Mouse (Mus musculus) adrenal gland, adult (tissue): ENCODE results near the gene Dnajb11.

ENCODE experiments used
- DNase-seq, 2 experiments: peaks; one replicate each; pipeline ENCODE4 v3.0.0; 2022 to 2023; ENCODE audit warnings: low spot score in 1 of 2; ENCODE audit not compliant: inconsistent age in 2 of 2

The Dnajb11 gene

DNA sequence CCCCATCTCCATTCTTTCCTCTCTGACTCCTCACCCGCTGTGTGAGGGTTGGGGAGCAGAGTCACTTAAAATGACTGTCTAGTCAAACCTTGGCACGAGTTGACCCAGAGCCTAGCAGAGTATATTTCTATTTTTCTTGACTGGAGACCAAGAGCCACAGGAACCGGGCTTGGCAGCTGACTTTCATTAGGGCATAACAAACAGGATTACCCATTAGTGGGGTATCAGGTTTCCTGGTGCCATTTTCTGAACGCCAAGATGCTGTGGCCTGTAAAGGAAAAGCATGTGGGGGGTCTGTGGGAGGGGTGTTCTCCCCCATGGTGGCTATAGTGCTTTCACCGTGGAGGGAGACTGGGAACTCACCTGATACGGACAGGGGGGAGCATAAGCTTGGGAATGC is 23.3 kb downstream of the Dnajb11 start:
- peak in 1 of 2 experiments; percentile 58 for DNase-seq

DNA sequence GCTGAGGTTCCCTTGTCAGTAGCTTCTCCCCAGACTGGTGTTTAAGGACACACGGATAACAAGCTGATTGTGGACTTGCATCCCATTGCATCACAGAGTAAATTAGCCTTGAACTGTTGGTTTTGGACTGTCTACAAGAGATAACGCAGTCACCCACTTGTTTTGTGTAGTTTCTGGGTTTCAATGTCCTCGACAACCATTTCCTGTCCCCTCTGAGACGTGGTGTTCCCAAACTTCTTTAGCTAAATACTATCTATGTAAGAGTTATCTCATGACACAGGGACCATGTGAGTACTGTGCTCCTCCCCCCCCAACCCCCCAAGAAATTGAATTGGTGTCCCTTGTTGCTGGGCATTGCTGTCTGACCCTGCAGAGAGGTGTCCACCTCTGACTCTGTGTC is 23.8 kb downstream of the Dnajb11 start:
- DNase-seq = peak; percentile 58 to 90

DNA sequence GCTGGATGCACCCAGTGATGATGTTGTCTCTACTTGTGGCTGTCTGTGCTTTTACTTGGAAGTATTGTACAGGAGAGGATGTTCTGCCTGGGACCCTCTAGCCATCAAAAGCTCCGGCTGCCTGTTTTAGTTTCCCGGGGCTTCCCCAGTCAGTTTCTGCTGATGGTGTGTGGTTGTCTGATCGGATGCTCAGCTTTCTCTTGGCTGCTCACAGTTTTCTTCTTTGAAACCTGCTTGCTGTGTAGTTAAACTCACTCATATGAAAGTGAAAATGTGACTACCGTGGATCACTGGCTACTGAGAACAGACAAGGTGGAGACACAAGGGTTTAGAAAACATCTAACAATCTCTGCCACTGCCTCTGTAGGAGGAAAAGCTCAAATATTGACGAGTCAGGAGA is 25.8 kb downstream of the Dnajb11 start:
- no peak for DNase-seq

DNA sequence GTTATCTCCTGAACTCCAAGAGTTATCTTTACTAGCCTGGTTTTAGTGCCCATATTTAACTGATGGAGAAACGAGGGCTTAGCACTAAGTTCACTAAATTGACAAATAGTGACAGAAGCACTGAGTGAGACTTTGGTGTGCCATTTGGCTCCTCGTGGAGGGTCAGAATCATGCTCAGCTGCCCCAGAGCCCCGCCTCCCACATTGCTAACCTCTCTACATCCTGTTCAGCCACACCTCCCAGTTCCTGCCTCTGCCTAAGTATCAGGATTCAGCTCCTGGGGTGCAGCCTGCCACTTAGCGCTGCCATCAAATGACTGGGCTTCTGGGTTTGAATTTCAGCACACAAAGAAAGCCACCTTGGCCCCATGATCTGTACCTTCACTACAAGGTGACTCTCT is 27.7 kb downstream of the Dnajb11 start:
- no peak for DNase-seq

DNA sequence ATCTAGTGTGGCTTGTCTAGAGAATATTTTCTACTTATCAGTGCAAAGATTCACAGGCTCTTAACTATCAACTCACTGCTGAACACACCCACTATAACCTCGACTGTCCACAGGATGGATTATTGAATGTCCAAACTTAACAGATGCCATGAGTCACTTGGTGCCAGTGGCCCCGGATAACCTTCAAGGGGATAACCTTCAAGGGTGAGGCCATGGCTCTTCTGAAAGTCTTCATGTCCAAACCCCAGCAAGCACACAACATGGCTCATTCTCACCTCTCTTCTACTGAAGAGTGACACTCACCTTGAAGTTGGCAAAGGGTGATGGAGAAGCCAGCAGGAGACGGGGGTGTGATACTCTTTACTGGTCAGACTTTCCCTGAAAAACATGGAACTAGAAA is 29.1 kb downstream of the Dnajb11 start:
- peak; percentile 52 to 87 for DNase-seq

DNA sequence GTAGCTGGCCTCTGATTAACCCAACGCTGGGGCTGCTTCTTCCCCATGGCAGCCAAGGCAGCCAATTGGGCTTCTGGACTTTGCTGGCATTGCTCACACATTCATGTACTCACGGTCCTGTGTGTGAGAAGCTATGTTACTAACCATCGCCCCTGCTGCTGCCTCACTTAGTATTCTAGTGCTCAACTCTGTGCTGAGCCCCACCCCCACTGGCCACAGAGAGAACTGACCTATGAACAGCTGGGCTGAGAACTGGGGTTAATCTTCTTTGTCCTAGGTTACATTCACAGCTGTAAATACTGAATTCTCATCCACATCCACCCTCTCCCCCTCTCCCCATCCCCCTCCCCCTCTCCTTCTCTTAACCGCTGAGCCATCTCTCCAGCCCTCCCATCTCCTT is 31.2 kb downstream of the Dnajb11 start:
- DNase-seq = no peak

DNA sequence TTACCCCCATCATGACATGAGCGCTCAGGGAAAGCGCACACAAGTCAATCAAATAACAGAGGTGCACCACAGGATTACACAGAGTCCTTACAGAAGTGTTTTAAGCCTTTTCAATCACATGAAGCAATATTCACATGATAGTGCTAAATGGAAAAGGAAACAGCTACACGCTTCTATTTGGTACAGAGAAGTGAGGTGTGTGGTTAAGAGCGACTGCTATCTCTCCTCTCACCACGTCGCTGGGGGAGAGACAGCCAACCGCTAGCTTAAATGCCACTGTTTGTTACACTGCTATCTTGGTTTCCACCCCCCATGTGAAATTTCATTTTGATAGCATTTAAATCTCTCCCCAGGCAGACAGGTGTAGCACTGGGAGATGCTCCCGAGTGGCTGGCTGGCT is 32.1 kb downstream of the Dnajb11 start:
- DNase-seq = no peak

DNA sequence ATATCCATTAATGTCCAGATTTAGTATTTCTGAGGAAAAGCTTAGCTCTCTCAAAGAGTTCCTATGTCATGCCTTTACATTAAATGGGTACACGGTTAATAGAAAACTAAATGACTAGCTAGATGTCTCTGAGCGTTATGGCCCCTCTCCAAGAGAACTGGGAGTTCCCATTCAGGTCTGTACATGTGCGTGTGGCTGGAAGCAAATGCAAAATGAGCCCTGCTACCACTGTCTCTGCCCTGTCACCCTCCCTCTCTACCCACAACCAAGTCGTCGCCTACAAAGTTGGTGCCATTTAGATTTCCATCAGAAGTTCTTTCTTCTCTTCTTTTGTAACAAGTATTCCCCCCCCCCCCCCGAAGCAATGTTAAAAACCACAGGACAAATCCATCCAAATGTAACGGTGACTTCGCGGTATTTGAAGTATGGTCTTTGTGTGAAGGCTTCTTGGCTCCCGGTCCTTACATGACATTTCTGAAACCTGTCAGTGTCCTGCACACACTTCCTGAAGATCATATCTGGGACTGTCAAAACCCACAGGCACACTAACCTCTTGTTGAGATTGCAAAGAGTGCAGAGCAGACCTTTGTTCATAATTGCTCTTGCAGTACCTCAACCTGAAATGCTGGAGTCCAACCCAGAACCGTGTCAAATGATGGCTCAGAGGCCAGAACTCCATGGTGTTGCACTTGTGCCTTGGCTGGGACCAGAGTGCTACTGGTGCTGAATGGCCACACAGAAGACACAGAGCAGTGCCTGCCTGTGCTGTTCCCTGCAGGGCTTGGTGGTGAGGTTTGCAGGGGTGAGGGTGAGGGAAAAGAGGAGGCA is 33.3 kb downstream of the Dnajb11 start, which contains the start of gene Ahsg:
Gene Ahsg (plus strand): TSS at position 595 of the 828 bp plus-strand sequence.
- DNase-seq = no peak

DNA sequence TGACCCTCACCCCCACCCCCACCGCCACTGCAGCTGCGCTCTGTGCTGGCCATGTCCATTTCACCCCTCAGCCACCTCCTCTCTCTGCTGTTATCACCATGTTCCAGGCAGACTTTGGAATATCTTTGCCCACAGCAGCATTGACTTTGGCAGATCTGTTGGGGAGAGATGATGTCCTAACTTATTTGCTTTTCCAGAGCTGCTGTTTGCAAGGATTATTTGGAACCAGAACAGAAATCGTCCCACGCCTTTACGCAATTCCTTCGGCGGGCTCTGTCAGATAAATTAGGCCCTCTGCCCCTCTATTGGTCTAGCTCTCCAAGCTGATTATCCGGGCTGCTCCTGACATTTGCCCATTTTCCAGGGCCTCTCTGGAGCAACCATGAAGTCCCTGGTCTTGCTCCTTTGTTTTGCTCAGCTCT is 34.1 kb downstream of the Dnajb11 start:
- DNase-seq = no peak

DNA sequence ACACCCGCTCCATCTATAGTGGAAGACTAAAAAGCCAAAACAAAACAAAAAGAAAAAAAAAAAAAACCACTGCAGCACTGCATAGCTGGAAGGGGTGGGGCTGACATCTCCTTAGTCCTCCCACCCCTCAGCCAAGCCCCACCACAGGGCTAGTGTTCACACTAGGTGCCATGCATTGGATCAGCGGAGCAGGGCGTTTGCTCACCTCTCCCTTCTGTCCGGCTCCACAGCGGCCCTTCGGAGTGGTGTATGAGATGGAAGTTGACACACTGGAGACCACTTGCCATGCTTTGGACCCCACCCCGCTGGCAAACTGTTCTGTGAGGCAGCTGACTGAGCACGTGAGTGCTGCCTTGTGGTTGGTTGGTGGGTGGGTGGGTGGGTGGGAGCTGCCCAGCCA is 36.5 kb downstream of the Dnajb11 start:
- DNase-seq = no peak

DNA sequence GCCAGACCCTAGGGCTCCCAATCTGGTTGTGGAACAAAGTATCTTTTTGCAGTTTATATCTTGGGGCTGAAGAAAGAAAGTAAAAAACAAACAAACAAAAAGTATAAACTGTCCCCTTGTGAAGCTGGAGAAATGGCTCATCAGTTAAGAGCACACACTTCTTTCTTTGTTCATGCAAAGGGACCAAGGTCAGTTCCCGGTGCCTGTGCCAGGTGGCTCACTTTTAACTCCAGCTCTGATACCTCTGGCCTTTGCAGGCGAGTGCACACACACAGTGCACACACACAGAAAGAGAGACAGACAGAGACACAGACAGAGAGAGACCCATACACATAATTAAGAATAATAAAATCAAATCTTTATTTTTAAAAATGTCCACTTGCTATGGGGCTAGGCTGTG is 39.0 kb downstream of the Dnajb11 start:
- DNase-seq = peak; percentile 64 to 86

DNA sequence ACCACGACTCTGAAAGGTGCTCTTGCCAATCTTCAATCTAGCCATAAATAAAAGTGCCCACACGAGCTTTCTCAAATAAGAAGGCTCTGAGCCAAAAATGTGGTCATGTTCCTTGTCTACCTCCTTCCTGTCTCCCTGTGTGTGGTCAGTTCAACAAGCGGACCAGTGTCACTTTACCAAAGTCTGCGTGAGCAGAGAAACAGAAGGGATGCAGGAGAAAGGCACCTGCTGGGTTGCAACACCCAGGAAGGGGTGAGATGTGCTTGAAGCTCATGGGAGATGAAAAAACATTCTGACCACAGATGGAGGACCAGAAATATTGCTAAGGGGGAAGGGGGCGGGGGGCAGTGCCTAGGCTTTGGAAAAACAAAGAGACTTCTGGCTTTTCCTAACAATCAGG is 41.7 kb downstream of the Dnajb11 start:
- DNase-seq = no peak

DNA sequence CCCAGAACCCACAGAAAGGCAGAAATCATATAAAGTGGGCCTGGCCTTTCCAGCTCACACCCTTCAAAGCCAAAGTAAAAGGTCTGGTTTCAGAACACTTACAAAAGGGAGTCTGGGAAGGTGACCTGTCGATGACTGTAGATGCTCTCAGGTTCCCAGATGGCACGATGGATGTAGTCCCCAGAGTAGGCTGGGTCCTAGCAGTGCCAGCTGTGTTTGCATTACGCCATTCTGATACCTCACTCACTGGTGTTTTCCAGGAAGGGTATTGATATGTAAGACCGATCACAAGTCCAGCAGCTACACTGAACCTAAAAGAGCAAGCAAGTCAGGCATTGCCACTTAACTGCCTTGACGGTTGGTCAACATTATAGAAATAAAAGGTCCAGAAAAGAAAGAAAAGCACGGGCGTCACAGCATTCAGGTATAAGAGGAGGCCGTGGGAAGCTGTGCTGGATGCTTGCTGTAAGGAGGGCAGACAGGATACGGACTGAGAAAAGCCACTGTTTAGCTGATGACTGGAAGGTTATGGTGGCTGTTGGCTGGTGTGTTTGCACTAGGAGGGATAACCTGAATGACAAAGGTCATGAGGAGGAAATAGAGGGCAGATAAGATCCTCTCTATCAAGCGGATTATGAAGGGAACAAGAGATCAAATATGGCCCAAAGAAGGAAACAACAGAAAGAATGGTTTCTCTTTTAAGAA is 42.4 kb downstream of the Dnajb11 start:
- DNase-seq = no peak

DNA sequence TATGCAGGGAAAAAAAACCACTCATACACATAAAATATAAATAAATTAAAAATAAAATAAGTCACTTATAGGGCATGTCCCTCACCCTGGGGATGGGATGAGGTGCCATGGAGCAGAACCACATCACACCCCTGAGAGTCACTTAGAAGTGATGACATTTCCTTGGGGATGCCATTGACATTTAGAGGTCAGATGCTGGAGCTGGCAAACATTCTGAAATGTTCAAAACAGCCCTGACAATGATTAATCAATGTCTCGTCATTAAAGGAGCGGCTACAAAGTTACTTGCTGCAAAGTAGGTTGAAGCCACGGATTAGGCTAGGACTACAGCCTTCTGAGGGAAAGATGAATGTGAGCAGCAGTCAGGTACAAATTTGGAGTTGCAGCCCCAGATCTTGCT is 43.7 kb downstream of the Dnajb11 start:
- DNase-seq = peak in 1 of 2 experiments; percentile 79

DNA sequence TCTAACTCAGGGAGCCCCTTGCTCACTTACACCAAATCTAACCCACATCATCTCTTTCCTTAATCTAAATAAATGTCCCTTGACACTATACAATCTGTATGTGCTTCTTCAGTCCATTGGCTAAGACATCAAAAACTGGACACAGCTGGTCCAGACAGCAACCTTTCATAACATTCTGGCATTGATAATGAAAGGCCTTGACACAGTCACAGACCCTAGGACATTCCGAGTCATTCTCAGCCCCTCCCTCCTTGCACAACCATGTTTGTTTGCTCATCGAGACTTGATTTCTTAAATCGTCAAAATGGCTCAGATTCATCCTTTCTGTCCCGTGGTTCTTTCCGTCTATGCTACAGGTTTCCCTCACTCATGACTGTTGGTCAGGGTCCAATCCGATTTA is 51.6 kb downstream of the Dnajb11 start:
- peak in 1 of 2 experiments; percentile 61 for DNase-seq

DNA sequence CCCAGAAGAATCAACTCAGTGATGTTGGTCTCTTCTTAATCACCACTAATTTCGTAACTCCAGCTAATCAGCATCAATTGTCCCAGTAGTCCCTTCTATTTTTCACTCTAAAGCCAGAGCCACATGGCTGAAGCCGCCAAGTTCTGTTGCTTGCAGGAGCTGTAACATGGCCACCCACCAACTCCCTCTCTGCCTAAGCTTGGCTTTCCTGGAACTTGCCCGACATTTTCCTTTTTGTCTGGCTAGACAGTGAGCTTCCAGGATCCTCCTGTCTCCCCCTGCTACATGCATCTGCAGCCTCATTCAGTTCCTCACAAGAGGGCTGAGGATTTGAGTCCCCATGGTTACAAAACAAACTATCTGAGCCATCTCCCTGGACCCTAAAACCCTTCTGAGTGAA is 54.3 kb downstream of the Dnajb11 start:
- DNase-seq = no peak

DNA sequence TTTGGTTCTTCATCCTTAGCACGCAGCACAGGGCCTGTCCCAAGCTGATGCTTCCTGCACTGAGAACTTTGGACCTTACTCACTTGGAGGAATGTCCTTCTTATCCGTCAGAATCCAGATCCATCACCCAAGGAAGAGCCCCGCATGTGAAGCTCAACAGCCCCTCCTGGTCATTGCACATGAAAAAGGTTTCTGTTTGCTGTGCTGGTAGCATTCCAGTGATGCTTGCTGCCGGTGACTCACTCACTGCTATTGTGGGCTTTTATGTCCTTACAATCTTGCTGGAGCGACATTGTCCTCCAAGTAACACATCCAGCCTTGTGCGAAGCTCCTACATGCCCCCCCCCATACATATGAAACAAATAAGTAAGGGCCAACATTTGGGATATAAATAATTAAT is 55.2 kb downstream of the Dnajb11 start:
- DNase-seq = no peak

DNA sequence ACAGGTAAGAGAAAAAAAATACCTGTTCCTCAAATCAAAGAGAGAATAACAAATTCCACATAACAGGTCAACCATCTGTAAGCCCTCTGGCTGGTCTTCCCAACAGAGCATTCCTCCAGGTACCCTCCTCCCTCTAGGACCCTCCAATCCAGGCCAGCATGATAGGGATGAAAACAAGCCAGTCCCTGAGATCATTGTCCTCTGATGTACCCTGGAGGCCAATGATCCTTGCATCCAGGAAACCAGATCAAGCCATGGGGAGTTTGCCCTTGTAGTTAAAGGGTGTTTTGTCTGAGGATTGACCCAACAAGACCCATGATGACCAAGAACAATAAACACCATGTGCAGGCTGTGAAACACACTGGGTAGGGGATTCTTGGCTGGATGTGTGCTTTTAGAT is 56.6 kb downstream of the Dnajb11 start:
- no peak for DNase-seq

DNA sequence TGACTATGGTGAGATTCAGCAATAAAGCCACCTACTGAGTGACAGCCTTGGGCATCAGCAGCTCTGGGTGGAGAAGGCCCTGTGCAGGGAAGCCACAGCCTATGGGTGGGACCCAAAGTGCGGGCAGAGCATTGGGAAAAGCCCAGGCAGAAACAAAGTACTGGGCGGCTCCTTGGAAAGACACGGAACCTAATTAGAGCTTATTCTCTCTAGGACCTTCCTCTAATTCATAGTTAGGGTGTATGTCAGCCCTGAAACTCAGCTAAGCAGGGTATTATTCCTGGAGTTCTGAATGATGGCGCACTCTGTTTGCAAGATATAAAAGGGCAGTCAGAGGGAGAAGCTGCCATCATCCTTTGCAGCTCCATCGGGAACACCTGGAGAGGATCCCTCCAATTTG is 60.4 kb downstream of the Dnajb11 start, which contains the start of gene Fetub:
Gene Fetub (plus strand): TSS at position 301 of the 400 bp plus-strand sequence.
- DNase-seq = no peak

DNA sequence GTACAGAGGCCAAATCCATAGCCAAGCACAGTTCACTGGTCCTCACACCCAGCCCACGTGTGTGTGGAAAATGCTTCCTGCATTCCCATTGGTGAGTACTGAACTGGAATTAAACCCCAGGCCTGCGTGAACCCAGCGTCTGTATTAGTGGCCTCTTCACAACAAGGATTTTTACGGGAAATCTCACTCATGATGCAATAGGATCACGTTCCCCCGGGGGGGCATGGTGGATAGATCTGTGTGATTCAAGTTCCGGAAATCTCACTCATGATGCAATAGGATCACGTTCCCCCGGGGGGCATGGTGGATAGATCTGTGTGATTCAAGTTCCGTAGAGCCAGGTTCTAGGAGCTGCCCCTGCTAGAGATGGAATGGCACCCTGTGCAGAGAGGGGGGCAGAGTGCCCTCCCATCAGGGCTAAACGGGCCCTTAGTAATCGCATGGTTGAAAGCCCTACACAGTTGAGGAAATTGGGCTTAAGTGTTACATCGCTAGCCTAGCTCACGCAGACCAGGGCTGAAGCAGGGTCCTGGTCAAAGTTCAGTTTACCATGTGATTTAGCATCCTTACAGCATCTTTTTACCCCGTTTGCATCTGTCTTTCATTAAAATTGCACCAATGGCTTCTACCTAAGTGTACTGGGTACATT is 61.1 kb downstream of the Dnajb11 start:
- DNase-seq = no peak

DNA sequence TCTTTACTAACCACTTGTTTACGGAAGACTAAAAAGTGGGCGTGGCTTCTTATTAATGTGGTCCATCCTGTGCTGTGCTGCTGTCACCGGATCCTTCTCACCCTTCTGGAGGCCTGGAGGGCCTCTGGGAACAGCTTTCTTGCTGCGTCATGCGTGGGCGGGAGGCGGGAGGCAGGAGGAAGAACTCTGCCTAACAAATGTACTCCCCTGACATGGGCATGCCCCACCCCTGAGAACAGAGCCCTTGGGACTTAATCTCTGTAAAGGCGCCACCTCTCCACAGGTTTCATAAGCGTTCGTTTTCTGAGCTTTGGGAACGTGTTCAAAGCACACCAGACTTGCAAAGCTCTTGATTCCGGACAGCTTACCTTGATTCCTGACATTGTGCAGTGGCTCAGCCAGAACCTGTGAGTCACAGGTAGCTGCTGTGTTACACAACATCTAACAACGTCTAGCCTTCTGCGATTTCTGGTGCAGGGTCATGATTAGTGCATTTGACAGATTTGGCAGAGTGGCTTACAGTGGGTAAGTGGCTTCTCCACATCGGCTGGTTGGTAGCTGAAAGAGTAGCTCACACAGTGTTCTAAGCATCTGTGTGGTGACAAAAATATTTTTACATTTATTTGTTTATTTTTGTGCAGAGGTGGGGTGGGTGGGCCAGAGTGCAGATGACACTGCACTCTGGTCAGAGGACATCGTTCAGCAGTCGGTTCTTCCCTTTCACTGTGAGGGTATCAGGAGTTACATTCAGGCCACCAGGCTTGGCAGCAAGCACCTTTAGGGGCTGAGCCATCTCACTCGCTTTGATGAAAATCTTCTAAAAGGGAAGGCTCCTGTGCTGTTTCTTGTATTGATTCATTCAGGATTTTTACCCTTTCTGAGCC is 62.6 kb downstream of the Dnajb11 start:
- peak; percentile 54 to 78 for DNase-seq
